In the genomic region with DNA sequence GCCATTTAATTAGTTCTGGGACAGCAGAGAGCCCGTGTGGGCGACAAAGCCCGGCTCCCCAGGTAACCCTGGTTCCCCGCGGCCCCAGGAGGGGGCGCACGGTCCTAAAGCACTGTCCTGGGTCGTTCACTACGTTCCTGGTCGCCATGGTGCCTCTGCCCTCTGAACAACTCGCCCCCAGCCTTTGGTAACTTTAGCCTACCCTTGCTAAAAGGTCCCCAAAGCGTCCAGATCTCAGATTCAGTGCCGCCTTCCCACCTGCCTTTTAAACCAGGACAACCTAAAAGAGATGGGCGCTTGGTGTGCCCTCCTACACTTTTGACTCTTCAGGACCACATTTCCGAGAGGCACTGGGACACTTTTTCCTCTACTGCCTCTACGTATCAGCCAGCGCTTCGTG, we compare ENCODE assay signal across 9 mouse cellular contexts. TPM values are rescaled to one million over a fixed set of nuclear protein-coding genes. Genes with fewer than 3 reads are reported as not detected.
DNase-seq lines count a peak whose midpoint lies in the region; ATAC-seq and TF ChIP-seq lines count a peak whose summit lies in the region.
"Had no signal": no experiment of that assay in that cellular context is flagged by ENCODE, and none has a peak within 500 bp of the region (broad histone marks: within the 10 kb centered on the region; RNA-seq: fewer than 3 reads in every experiment).

No protein-coding gene starts in this region.

- peak; percentile 9; the same call in 1 of the 2 replicates for TF ChIP-seq CTCF in heart, postnatal 0 days (IDR thresholded peaks at IDR 0.05; ENCODE audit: low read depth)

- no peak overlapping the region for H3K27ac ChIP-seq in heart, embryonic 14.5 days (replicated peaks in 1 of 2; ENCODE audit: control insufficient read depth in 1 of 2, insufficient read depth in 1 of 2, low read depth in 2 of 2, low read length in 2 of 2)
- no peak overlapping the region for H3K27ac ChIP-seq in heart, postnatal 0 days (ENCODE audit: low read depth)
- H3K27ac ChIP-seq in midbrain, embryonic 16.5 days (ENCODE audit: low read length), result no peak overlapping the region

- peaks cover 91% of the 10 kb centered on the region for H3K27me3 ChIP-seq in heart, embryonic 14.5 days (ENCODE audit: control insufficient read depth, insufficient read depth, low read length)
- peaks cover 74% of the 10 kb centered on the region for H3K27me3 ChIP-seq in heart, postnatal 0 days (ENCODE audit: control insufficient read depth, insufficient read depth, low read length)
- H3K27me3 ChIP-seq in midbrain, embryonic 16.5 days (ENCODE audit: control insufficient read depth, insufficient read depth, low read depth, low read length), result peaks cover 81% of the 10 kb centered on the region

- H3K9me3 ChIP-seq in heart, embryonic 14.5 days (ENCODE audit: control insufficient read depth, low read length), result no peaks in the 10 kb centered on the region
- H3K9me3 ChIP-seq in heart, postnatal 0 days (replicated peaks; ENCODE audit: control insufficient read depth, low read length), result no peaks in the 10 kb centered on the region
- H3K9me3 ChIP-seq in midbrain, embryonic 16.5 days (replicated peaks; ENCODE audit: control insufficient read depth, low read length, poor library complexity, severe bottlenecking), result no peaks in the 10 kb centered on the region

- WGBS in heart, embryonic 14.5 days, result 1% methylated on average over 18 of the region's 18 CpGs
- 2% methylated on average over 18 of the region's 18 CpGs for WGBS in heart, postnatal 0 days
- WGBS in midbrain, embryonic 16.5 days, result under 1% methylated on average over 18 of the region's 18 CpGs

- no peak for ATAC-seq in heart, embryonic 14.5 days (ENCODE audit: insufficient number of reproducible peaks, insufficient read depth, low FRiP score, low read depth)
- no peak; the same call in 1 of the 2 replicates for ATAC-seq in heart, postnatal 0 days (ENCODE audit: insufficient read depth, low read depth)
- peak; percentile 70 for ATAC-seq in midbrain, embryonic 16.5 days

- no peak for TF ChIP-seq EP300 in heart, postnatal 0 days (IDR thresholded peaks at IDR 0.05; ENCODE audit: low read depth)

- no peaks in the 10 kb centered on the region for H3K36me3 ChIP-seq in heart, embryonic 14.5 days (ENCODE audit: control insufficient read depth, insufficient read depth, low read length)
- H3K36me3 ChIP-seq in heart, postnatal 0 days (replicated peaks; ENCODE audit: control insufficient read depth, insufficient read depth, low read length), result no peaks in the 10 kb centered on the region
- H3K36me3 ChIP-seq in midbrain, embryonic 16.5 days (ENCODE audit: control insufficient read depth, insufficient read depth, low read length), result no peaks in the 10 kb centered on the region

- DNase-seq in heart, adult 18-20 months, result no peak
- peak; percentile 78 for DNase-seq in ZHBTc4 (ENCODE audit: low read depth, low spot score)
- DNase-seq in heart, postnatal 0 days (ENCODE audit: low spot score), result no peak
- DNase-seq in gastrocnemius, postnatal 10 days, result no peak
- no peak for DNase-seq in cerebellum, postnatal 36 days
- DNase-seq in urinary bladder, postnatal 14 days (ENCODE audit: low spot score), result no peak
- DNase-seq: kidney, postnatal 14 days had no signal

- peak overlapping the region; percentile 60 for H3K4me2 ChIP-seq in heart, embryonic 14.5 days (ENCODE audit: low read length)
- H3K4me2 ChIP-seq in heart, postnatal 0 days (ENCODE audit: low read depth, low read length), result peak overlapping the region; percentile 41
- H3K4me2 ChIP-seq in midbrain, embryonic 16.5 days (ENCODE audit: low read length), result peak overlapping the region; percentile 47

- H3K4me1 ChIP-seq in heart, embryonic 14.5 days (ENCODE audit: control insufficient read depth in 2 of 2, insufficient read depth in 2 of 2, low read length in 2 of 2), result peaks cover 0 to 8% of the 10 kb centered on the region in 2 experiments; a peak in 2 of 4 replicates
- H3K4me1 ChIP-seq in heart, postnatal 0 days (ENCODE audit: control insufficient read depth, insufficient read depth), result peaks cover 5% of the 10 kb centered on the region; the same call in 1 of the 2 replicates
- peaks cover 11% of the 10 kb centered on the region for H3K4me1 ChIP-seq in midbrain, embryonic 16.5 days (ENCODE audit: control insufficient read depth, insufficient read depth, low read length)

- H3K9ac ChIP-seq in heart, embryonic 14.5 days (ENCODE audit: low read length), result no peak overlapping the region
- no peak overlapping the region for H3K9ac ChIP-seq in heart, postnatal 0 days (replicated peaks; ENCODE audit: low read depth, low read length)
- no peak overlapping the region for H3K9ac ChIP-seq in midbrain, embryonic 16.5 days (ENCODE audit: low read depth, low read length)

- H3K4me3 ChIP-seq in heart, embryonic 14.5 days (ENCODE audit: control insufficient read depth in 1 of 2, insufficient read depth in 1 of 2, low read depth in 1 of 2, low read length in 2 of 2), result peak overlapping the region in 1 of 2 experiments; percentile 30; a peak in 2 of 4 replicates
- peak overlapping the region; percentile 22 for H3K4me3 ChIP-seq in heart, postnatal 0 days (ENCODE audit: low read depth, low read length)
- H3K4me3 ChIP-seq in midbrain, embryonic 16.5 days (ENCODE audit: low read depth, low read length), result peak overlapping the region; percentile 25

RNA-seq across cellular contexts. Expression of gene Ptf1a, which starts 14.3 kb away (rescaled TPM):
- not detected in 2 replicates for polyA plus RNA-seq in heart, embryonic 14.5 days (2014; fragmentation: Nextera tagmentation; extraction: Ambion mirVana)
- not detected for total RNA-seq in heart, adult 18-20 months (2021)
- not detected in 2 replicates for total RNA-seq in heart, postnatal 0 days (2014; rRNA removed; ENCODE audit: low replicate concordance)
- polyA plus RNA-seq in heart, postnatal 0 days (2015; fragmentation: Nextera tagmentation; extraction: Ambion mirVana), result not detected in 2 replicates
- 0.14 TPM in 1 of 2 replicates, not detected in the other for polyA plus RNA-seq in midbrain, embryonic 16.5 days (2015; fragmentation: Nextera tagmentation; extraction: Ambion mirVana)
- total RNA-seq in gastrocnemius, postnatal 10 days (2021), result not detected

RNA-seq across cellular contexts. Expression of gene Msrb2, which starts 59.9 kb away (rescaled TPM):
- polyA plus RNA-seq in heart, embryonic 14.5 days (2014; fragmentation: Nextera tagmentation; extraction: Ambion mirVana), result 38.9 and 46.8 TPM in 2 replicates
- total RNA-seq in heart, adult 18-20 months (2021), result 10 to 100 TPM; 62.6 to 68.2 TPM
- 26.6 and 62.1 TPM in 2 replicates for total RNA-seq in heart, postnatal 0 days (2014; rRNA removed; ENCODE audit: low replicate concordance)
- 62.1 and 62.3 TPM in 2 replicates for polyA plus RNA-seq in heart, postnatal 0 days (2015; fragmentation: Nextera tagmentation; extraction: Ambion mirVana)
- polyA plus RNA-seq in midbrain, embryonic 16.5 days (2015; fragmentation: Nextera tagmentation; extraction: Ambion mirVana), result 6.7 TPM in 2 replicates
- total RNA-seq in gastrocnemius, postnatal 10 days (2021), result 1 to 10 TPM; 6.1 to 7.5 TPM
